Mouse (Mus musculus): ENCODE data around the gene Iyd. TPM values are rescaled to one million over a fixed set of nuclear protein-coding genes. Genes with fewer than 3 reads are reported as not detected.

Iyd gene
- polyA plus RNA-seq, 1 experiment from 2014 or later: 2.4 TPM

DNA sequence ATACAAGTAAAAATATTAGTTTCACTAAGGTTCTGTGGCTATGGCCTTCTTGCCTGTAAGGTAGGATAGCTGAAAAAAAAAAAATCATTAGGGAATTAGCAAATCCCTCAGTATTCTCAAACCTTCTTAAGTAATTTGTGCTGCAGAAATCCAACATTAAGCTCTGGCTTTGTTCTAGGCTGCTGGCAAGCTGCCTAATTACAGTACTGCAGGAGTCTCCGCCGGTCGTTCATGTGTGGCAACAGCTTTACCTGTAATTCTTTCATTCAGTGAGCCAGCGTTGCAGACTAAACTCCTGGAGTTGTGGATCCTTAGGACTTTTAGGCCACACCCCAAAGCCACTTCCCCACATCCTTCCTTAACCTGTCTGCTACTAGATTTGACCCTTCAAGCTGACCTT, 10.2 kb upstream of the Iyd start:
- Histone ChIP-seq H3K4me3 (ENCODE audit: low read depth, low read length) (no peak overlapping the region), H3K36me3 (ENCODE audit: control insufficient read depth, insufficient read depth, low read length) (no peaks in the 10 kb centered on the region), H3K9ac (ENCODE audit: low read depth, low read length) (no peak overlapping the region), H3K9me3 (ENCODE audit: control insufficient read depth, low read length) (no peaks in the 10 kb centered on the region), H3K27ac (replicated peaks; ENCODE audit: low read depth, low read length) (no peak overlapping the region), H3K4me1 (ENCODE audit: control insufficient read depth, insufficient read depth, low read length) (peaks cover 4% of the 10 kb centered on the region; the same call in 1 of the 2 replicates), H3K4me2 (ENCODE audit: low read depth, low read length) (no peak overlapping the region), H3K27me3 (replicated peaks; ENCODE audit: control insufficient read depth, insufficient read depth, low read length) (0 out of 2 replicates have a peak, but pooled peaks cover 5% of the 10 kb centered on the region)
- DNase-seq (ENCODE audit: low spot score) (no peak), ATAC-seq (ENCODE audit: low read depth) (no peak)
- 36% methylated on average over 4 of the region's 4 CpGs for WGBS

DNA sequence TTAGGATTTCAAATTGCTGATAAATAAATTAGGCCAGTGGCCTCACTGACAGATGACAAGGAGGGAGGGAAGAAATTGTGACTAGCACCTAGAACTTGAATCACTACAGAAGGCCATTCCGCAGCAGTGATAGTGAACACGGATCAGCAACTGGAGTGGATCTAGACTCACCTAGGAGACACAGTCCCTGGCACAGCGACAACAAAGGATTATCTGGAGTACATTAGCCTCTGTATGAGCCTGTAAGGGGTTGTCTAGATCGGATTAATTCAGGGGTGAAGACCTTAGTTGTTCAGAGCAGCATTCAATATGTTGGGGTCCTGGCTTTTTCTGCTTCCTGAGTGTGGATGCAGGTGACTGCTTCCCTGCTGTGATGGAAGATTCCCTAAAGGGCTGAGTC, 9.4 kb upstream of the Iyd start:
- H3K27ac ChIP-seq (replicated peaks; ENCODE audit: low read depth, low read length): no peak overlapping the region
- H3K9me3 ChIP-seq (ENCODE audit: control insufficient read depth, low read length): no peaks in the 10 kb centered on the region
- WGBS: 52% methylated on average over 4 of the region's 4 CpGs
- H3K36me3 ChIP-seq (ENCODE audit: control insufficient read depth, insufficient read depth, low read length): no peaks in the 10 kb centered on the region
- H3K4me1 ChIP-seq (ENCODE audit: control insufficient read depth, insufficient read depth, low read length): no peaks in the 10 kb centered on the region; the same call in 1 of the 2 replicates
- DNase-seq (ENCODE audit: low spot score) (no peak), ATAC-seq (ENCODE audit: low read depth) (no peak)
- H3K9ac ChIP-seq (ENCODE audit: low read depth, low read length): no peak overlapping the region
- 0 out of 2 replicates have a peak, but pooled peaks cover 5% of the 10 kb centered on the region for H3K27me3 ChIP-seq (replicated peaks; ENCODE audit: control insufficient read depth, insufficient read depth, low read length)
- no peak overlapping the region for H3K4me2 ChIP-seq (ENCODE audit: low read depth, low read length)
- no peak overlapping the region for H3K4me3 ChIP-seq (ENCODE audit: low read depth, low read length)

DNA sequence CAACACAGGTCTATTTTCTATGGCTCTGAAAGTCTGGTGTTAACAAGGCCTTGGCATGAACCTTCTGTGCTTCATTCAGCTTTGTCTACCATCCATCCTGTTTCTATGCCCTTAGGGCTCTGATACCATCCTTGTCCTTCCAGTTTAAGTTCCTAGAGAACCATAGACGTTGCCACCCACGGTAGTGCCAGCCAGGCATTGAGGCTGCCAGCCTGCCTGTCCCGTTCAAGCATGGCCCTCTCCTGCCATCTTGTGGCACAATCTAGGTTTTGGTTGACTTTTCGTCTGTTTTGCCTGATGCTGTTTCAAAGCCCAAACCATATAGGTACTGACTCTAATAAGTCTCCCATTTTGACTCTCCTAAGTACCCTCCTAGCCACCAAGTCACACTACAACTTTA, 8.7 kb upstream of the Iyd start:
- no peak overlapping the region for H3K27ac ChIP-seq (replicated peaks; ENCODE audit: low read depth, low read length)
- H3K4me1 ChIP-seq (ENCODE audit: control insufficient read depth, insufficient read depth, low read length): no peaks in the 10 kb centered on the region
- WGBS: 1% methylated on average over 4 of the region's 4 CpGs
- H3K4me3 ChIP-seq (ENCODE audit: low read depth, low read length): no peak overlapping the region
- no peak overlapping the region for H3K9ac ChIP-seq (ENCODE audit: low read depth, low read length)
- DNase-seq (ENCODE audit: low spot score) (peak; percentile 83), ATAC-seq (ENCODE audit: low read depth) (peak; percentile 44; the same call in 1 of the 2 replicates)
- H3K36me3 ChIP-seq (ENCODE audit: control insufficient read depth, insufficient read depth, low read length): no peaks in the 10 kb centered on the region
- no peaks in the 10 kb centered on the region for H3K9me3 ChIP-seq (ENCODE audit: control insufficient read depth, low read length)
- no peak overlapping the region for H3K4me2 ChIP-seq (ENCODE audit: low read depth, low read length)
- H3K27me3 ChIP-seq (replicated peaks; ENCODE audit: control insufficient read depth, insufficient read depth, low read length): 0 out of 2 replicates have a peak, but pooled peaks cover 5% of the 10 kb centered on the region

DNA sequence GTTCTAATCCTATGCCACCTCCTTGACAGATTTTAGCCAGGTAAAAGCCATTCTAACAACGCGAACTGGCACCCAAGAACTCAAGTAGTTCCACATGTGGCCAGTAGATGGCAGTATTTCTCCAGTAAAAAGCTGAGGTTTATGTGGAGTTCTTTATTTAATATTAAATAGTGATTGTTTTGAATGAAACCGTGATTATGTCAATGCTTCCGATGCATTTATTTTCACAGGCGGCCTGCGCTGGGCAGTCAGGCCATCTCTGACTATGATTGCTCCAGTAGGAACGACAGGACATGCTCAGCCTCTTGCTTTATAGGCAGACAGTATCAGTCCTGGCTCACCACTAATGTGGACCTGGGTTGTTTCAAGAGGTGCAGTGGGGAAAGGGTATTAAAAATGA, 5.6 kb upstream of the Iyd start:
- Histone ChIP-seq H3K36me3 (ENCODE audit: control insufficient read depth, insufficient read depth, low read length) (no peaks in the 10 kb centered on the region), H3K27me3 (replicated peaks; ENCODE audit: control insufficient read depth, insufficient read depth, low read length) (peaks cover 5% of the 10 kb centered on the region; the same call in 1 of the 2 replicates), H3K4me2 (ENCODE audit: low read depth, low read length) (peak overlapping the region; percentile 50), H3K9ac (ENCODE audit: low read depth, low read length) (no peak overlapping the region), H3K4me1 (ENCODE audit: control insufficient read depth, insufficient read depth, low read length) (no peaks in the 10 kb centered on the region), H3K27ac (replicated peaks; ENCODE audit: low read depth, low read length) (no peak overlapping the region), H3K9me3 (ENCODE audit: control insufficient read depth, low read length) (no peaks in the 10 kb centered on the region), H3K4me3 (ENCODE audit: low read depth, low read length) (no peak overlapping the region)
- 6% methylated on average over 7 of the region's 7 CpGs for WGBS
- no peak for DNase-seq (ENCODE audit: low spot score)
- ATAC-seq (ENCODE audit: low read depth): no peak

DNA sequence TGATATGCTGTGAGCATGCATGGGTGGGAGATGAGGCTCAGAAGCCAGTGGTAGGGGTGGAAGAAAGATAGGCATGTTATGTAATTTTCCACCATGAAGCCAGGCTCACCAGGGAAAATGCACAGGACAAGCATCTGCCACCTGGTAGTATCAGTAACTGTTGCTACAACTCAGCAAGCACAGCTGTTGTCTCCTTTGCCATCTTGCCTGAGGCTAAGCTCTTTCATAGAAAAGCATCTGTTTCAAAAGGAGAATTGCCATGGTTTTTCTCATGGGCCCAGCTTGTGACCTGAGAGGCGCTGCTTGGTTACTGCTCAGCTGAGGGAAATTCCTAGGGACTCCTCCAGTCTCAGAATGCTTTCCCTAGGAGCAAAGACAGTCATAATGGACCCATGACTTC, 3.7 kb upstream of the Iyd start:
- Histone ChIP-seq H3K4me1 (ENCODE audit: control insufficient read depth, insufficient read depth, low read length) (no peaks in the 10 kb centered on the region), H3K27me3 (replicated peaks; ENCODE audit: control insufficient read depth, insufficient read depth, low read length) (peaks cover 5% of the 10 kb centered on the region; the same call in 1 of the 2 replicates), H3K36me3 (ENCODE audit: control insufficient read depth, insufficient read depth, low read length) (no peaks in the 10 kb centered on the region), H3K4me2 (ENCODE audit: low read depth, low read length) (no peak overlapping the region), H3K9ac (ENCODE audit: low read depth, low read length) (no peak overlapping the region), H3K27ac (replicated peaks; ENCODE audit: low read depth, low read length) (no peak overlapping the region), H3K9me3 (ENCODE audit: control insufficient read depth, low read length) (no peaks in the 10 kb centered on the region), H3K4me3 (ENCODE audit: low read depth, low read length) (no peak overlapping the region)
- DNase-seq (ENCODE audit: low spot score) (peak; percentile 70), ATAC-seq (ENCODE audit: low read depth) (no peak)
- WGBS: 50% methylated on average over 1 of the region's 1 CpGs

DNA sequence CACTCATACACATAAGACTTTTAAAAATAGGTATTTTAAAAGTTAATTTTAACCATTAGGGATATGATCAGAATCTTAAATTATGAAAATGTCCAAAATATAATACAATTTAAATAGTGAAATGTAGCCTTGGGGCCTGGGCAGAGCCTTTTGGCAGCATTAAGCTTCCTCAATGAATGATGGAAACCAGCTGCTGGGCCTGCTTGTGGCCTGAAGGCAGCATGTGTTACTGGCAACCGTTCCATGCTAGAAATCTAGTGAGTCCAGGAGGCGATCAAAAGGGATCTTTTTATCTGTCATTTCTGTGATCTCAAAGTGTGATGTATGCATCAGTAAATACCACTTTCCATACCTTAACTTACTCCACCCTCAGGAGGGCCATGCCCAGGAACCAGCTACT, 9.3 kb downstream of the Iyd start:
- Histone ChIP-seq H3K4me1 (ENCODE audit: control insufficient read depth, insufficient read depth, low read length) (peaks cover 8% of the 10 kb centered on the region; the same call in 1 of the 2 replicates), H3K27ac (replicated peaks; ENCODE audit: low read depth, low read length) (no peak overlapping the region), H3K4me3 (ENCODE audit: low read depth, low read length) (no peak overlapping the region), H3K27me3 (replicated peaks; ENCODE audit: control insufficient read depth, insufficient read depth, low read length) (no peaks in the 10 kb centered on the region), H3K9ac (ENCODE audit: low read depth, low read length) (no peak overlapping the region), H3K4me2 (ENCODE audit: low read depth, low read length) (no peak overlapping the region), H3K36me3 (ENCODE audit: control insufficient read depth, insufficient read depth, low read length) (no peaks in the 10 kb centered on the region), H3K9me3 (ENCODE audit: control insufficient read depth, low read length) (no peaks in the 10 kb centered on the region)
- peak; percentile 80 for DNase-seq (ENCODE audit: low spot score)
- WGBS: 13% methylated on average over 2 of the region's 2 CpGs
- ATAC-seq (ENCODE audit: low read depth): no peak

DNA sequence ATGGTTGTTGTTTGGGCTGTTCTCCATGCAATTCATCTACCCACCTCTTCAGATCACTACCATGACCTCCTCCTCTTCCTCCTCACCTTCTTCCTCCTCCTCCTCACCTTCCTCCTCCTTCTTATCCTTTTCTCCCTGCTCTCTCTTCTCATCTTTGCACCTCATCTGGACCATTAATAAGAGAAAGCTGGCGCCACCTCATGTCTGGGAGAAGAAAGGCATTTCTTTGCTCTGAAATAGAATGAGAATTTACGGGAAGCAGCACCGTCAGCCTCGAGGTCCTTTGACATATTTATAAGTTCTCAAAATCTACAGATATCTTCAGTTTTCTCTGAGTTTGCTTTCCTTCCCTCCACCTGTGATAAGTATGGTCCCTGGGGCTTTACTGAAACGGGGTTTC, 15.1 kb downstream of the Iyd start:
- no peak for DNase-seq (ENCODE audit: low spot score)
- no peaks in the 10 kb centered on the region for H3K36me3 ChIP-seq (ENCODE audit: control insufficient read depth, insufficient read depth, low read length)
- no peak overlapping the region for H3K9ac ChIP-seq (ENCODE audit: low read depth, low read length)
- H3K4me1 ChIP-seq (ENCODE audit: control insufficient read depth, insufficient read depth, low read length): peaks cover 1% of the 10 kb centered on the region; the same call in 1 of the 2 replicates
- no peak overlapping the region for H3K4me3 ChIP-seq (ENCODE audit: low read depth, low read length)
- no peak overlapping the region for H3K4me2 ChIP-seq (ENCODE audit: low read depth, low read length)
- no peak overlapping the region for H3K27ac ChIP-seq (replicated peaks; ENCODE audit: low read depth, low read length)
- no peak for ATAC-seq (ENCODE audit: low read depth)
- no peaks in the 10 kb centered on the region for H3K27me3 ChIP-seq (replicated peaks; ENCODE audit: control insufficient read depth, insufficient read depth, low read length)
- H3K9me3 ChIP-seq (ENCODE audit: control insufficient read depth, low read length): no peaks in the 10 kb centered on the region
- WGBS: 60% methylated on average over 5 of the region's 5 CpGs

DNA sequence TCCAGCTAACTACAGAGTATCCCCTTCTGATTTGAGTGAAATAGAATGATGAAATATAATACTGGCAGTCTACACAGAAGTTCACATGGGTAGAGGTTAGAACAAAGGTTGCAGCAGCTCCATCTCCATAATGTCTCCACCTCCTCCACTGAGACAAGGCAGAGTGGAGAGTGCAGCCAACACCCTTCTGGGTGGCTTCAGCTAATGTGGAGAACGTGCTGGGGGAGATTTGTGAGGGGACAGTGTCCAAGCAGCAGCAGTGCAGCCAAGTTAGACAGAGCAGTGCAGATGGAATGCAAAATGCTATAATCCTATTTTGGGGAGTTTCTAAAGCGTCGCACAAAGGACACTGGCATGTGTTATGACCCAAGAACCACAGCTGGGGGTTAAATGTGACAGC, 16.5 kb downstream of the Iyd start:
- H3K9me3 ChIP-seq (ENCODE audit: control insufficient read depth, low read length): no peaks in the 10 kb centered on the region
- H3K27me3 ChIP-seq (replicated peaks; ENCODE audit: control insufficient read depth, insufficient read depth, low read length): no peaks in the 10 kb centered on the region
- no peak overlapping the region for H3K4me3 ChIP-seq (ENCODE audit: low read depth, low read length)
- no peak overlapping the region for H3K4me2 ChIP-seq (ENCODE audit: low read depth, low read length)
- DNase-seq (ENCODE audit: low spot score) (no peak), ATAC-seq (ENCODE audit: low read depth) (no peak)
- WGBS: 63% methylated on average over 3 of the region's 3 CpGs
- H3K4me1 ChIP-seq (ENCODE audit: control insufficient read depth, insufficient read depth, low read length): no peaks in the 10 kb centered on the region
- H3K9ac ChIP-seq (ENCODE audit: low read depth, low read length): no peak overlapping the region
- H3K36me3 ChIP-seq (ENCODE audit: control insufficient read depth, insufficient read depth, low read length): no peaks in the 10 kb centered on the region
- no peak overlapping the region for H3K27ac ChIP-seq (replicated peaks; ENCODE audit: low read depth, low read length)

DNA sequence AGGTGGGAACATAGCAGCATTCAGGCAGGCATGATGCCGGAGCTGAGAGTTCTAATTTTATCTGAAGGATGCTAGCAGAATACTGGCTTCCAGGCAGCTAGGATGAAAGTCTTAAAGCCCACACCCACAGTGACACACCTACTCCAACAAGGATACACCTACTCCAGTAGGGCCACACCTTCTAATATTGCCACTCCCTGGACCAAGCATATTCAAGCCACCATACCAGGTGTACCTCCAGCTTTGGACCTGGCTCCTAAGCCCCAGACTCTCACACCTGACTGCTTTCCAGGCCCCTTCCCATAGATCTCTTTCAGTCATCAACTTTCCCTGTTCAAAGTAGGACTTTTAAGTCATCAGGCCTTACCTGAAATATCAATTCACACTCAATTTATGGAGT, 19.1 kb downstream of the Iyd start:
- ATAC-seq (ENCODE audit: low read depth) (no peak), DNase-seq (ENCODE audit: low spot score) (no peak)
- H3K4me3 ChIP-seq (ENCODE audit: low read depth, low read length): no peak overlapping the region
- H3K27ac ChIP-seq (replicated peaks; ENCODE audit: low read depth, low read length): no peak overlapping the region
- no peaks in the 10 kb centered on the region for H3K4me1 ChIP-seq (ENCODE audit: control insufficient read depth, insufficient read depth, low read length)
- H3K4me2 ChIP-seq (ENCODE audit: low read depth, low read length): no peak overlapping the region
- no peaks in the 10 kb centered on the region for H3K36me3 ChIP-seq (ENCODE audit: control insufficient read depth, insufficient read depth, low read length)
- H3K9me3 ChIP-seq (ENCODE audit: control insufficient read depth, low read length): no peaks in the 10 kb centered on the region
- no peaks in the 10 kb centered on the region for H3K27me3 ChIP-seq (replicated peaks; ENCODE audit: control insufficient read depth, insufficient read depth, low read length)
- H3K9ac ChIP-seq (ENCODE audit: low read depth, low read length): no peak overlapping the region
- 82% methylated on average over 1 of the region's 1 CpGs for WGBS
